Comparison of ENCODE assay signal across 8 mouse cellular contexts in genomic region chr1:81310087-81310626, GRCm38 (mm10).
DNase-seq lines count a peak whose midpoint lies in the region; ATAC-seq and TF ChIP-seq lines count a peak whose summit lies in the region.

No protein-coding gene starts in this region.

- no peaks in the 10 kb centered on the region for H3K36me3 ChIP-seq in C2C12 (ENCODE audit: control insufficient read depth, insufficient read depth)
- H3K36me3 ChIP-seq in liver, postnatal 0 days (replicated peaks; ENCODE audit: insufficient read depth, low read length) = no peaks in the 10 kb centered on the region

- H3K79me3 ChIP-seq in C2C12 (ENCODE audit: low read depth) = no peaks in the 10 kb centered on the region

- DNase-seq in MN1 (ENCODE audit: low spot score) = peak; percentile 65
- DNase-seq in cerebellum, postnatal 36 days = peak; percentile 52 to 60
- peak; percentile 11 to 21 for DNase-seq in gastrocnemius, adult 8-10 months (ENCODE audit: low spot score in 2 of 2)
- peak; percentile 77 for DNase-seq in kidney, postnatal 4 days
- DNase-seq in liver, postnatal 0 days = peak; percentile 42
- DNase-seq in ovary, postnatal 36 days (ENCODE audit: low spot score) = peak; percentile 31

- no peak overlapping the region for H3ac ChIP-seq in C2C12 (ENCODE audit: control insufficient read depth, insufficient read length, low read depth)

- no peaks in the 10 kb centered on the region for H3K27me3 ChIP-seq in C2C12 (ENCODE audit: control insufficient read depth, insufficient read depth, insufficient read length)
- H3K27me3 ChIP-seq in liver, postnatal 0 days (ENCODE audit: insufficient read depth, low read length) = no peaks in the 10 kb centered on the region

- no peak for TF ChIP-seq EP300 in liver, postnatal 0 days (IDR thresholded peaks at IDR 0.05; ENCODE audit: low read depth)

- no peak overlapping the region for H3K4me2 ChIP-seq in liver, postnatal 0 days (ENCODE audit: low read depth, low read length)

- H3K9me3 ChIP-seq in liver, postnatal 0 days (ENCODE audit: low read length) = no peaks in the 10 kb centered on the region

- H3K4me1 ChIP-seq in liver, postnatal 0 days (ENCODE audit: insufficient read depth) = no peaks in the 10 kb centered on the region

- no peaks in the 10 kb centered on the region for H3K79me2 ChIP-seq in C2C12 (ENCODE audit: control insufficient read depth, insufficient read depth)

- ATAC-seq in liver, postnatal 0 days = no peak
- ATAC-seq in megakaryocyte, adult 5-6 weeks (ENCODE audit: poor library complexity, severe bottlenecking) = no peak; the same call in 1 of the 2 replicates

- WGBS in liver, postnatal 0 days (ENCODE audit: insufficient replicate concordance) = 8% methylated on average over 1 of the region's 1 CpGs

- H3K27ac ChIP-seq in liver, postnatal 0 days (ENCODE audit: low read depth) = no peak overlapping the region

- TF ChIP-seq CTCF in C2C12 (IDR thresholded peaks at IDR 0.05; ENCODE audit: control insufficient read depth, insufficient read depth, insufficient read length) = peak; percentile 38
- peak; percentile 75 for TF ChIP-seq CTCF in liver, postnatal 0 days (IDR thresholded peaks at IDR 0.05; ENCODE audit: low read depth)

- no peak overlapping the region for H3K4me3 ChIP-seq in C2C12 (ENCODE audit: insufficient read depth, poor library complexity, severe bottlenecking)
- H3K4me3 ChIP-seq in liver, postnatal 0 days (ENCODE audit: low read depth, low read length) = no peak overlapping the region

- H3K9ac ChIP-seq in liver, postnatal 0 days (replicated peaks) = no peak overlapping the region

TF ChIP-seq in C2C12, 6 proteins besides CTCF, POLR2A, EP300 and RAD21:
- TF ChIP-seq USF1 (IDR thresholded peaks at IDR 0.05; ENCODE audit: low read depth) (no peak), MYOG (IDR thresholded peaks at IDR 0.05; ENCODE audit: control insufficient read depth, extremely low read depth, insufficient read length) (no peak), MYOD1 (IDR thresholded peaks at IDR 0.05; ENCODE audit: control insufficient read depth, insufficient read length, low read depth) (no peak), MAX (IDR thresholded peaks at IDR 0.05) (no peak), CEBPB (IDR thresholded peaks at IDR 0.05; ENCODE audit: low read depth) (no peak)

Comparison
In these comparisons a context has a peak if more than half of its experiments do, and no peak if none do; other contexts are left out.
1. DNase-seq: peak in every context shown above with its lines; median percentile 77 in kidney, postnatal 4 days; 65 in MN1; 56 in cerebellum, postnatal 36 days; 42 in liver, postnatal 0 days; 31 in ovary, postnatal 36 days; 16 in gastrocnemius, adult 8-10 months.